Comparison of ENCODE assay signal across 9 mouse cellular contexts in genomic region chr1:92675932-92676675, GRCm38 (mm10). TPM values are rescaled to one million over a fixed set of nuclear protein-coding genes. Genes with fewer than 3 reads are reported as not detected.
DNase-seq lines count a peak whose midpoint lies in the region; ATAC-seq lines count a peak whose summit lies in the region.
"Had no signal": no experiment of that assay in that cellular context is flagged by ENCODE, and none has a peak within 500 bp of the region (broad histone marks: within the 10 kb centered on the region; RNA-seq: fewer than 3 reads in every experiment).

No protein-coding gene starts in this region.

- intact Hi-C loops in left cerebral cortex, postnatal 25 days (cut with DNase I), result loop anchor here (5.0 kb wide), 1 partner anchor 201 kb away; no protein-coding TSS in a partner anchor
- intact Hi-C loops in left cerebral cortex, postnatal 4 days (cut with DNase I), result no loop called here
- intact Hi-C loops in gastrocnemius, postnatal 36 days (cut with DNase I), result no loop called here

- DNase-seq in left cerebral cortex, postnatal 25 days (ENCODE audit: low spot score in 2 of 2), result peak; percentile 42 to 86
- DNase-seq in left cerebral cortex, postnatal 4 days, result no peak
- peak; percentile 26 for DNase-seq in CD4-positive helper T cell, adult 2 months (ENCODE audit: low read depth, low spot score)
- DNase-seq in T-cell, adult 2 months (ENCODE audit: low spot score), result peak; percentile 5
- DNase-seq in gastrocnemius, postnatal 36 days, result no peak
- DNase-seq in spleen, postnatal 10 days (ENCODE audit: low spot score in 2 of 2), result no peak
- DNase-seq: adrenal gland, postnatal 10 days; cerebellum, adult 11-12 months had no signal

- ATAC-seq in megakaryocyte progenitor cell, adult 5-6 weeks (replicated peaks; ENCODE audit: poor library complexity), result peak; percentile 75

RNA-seq across cellular contexts. Expression of gene Otos, which starts 27.5 kb away (rescaled TPM):
- total RNA-seq in left cerebral cortex, postnatal 25 days (2021), result not detected
- not detected for total RNA-seq in left cerebral cortex, postnatal 4 days (2021)
- total RNA-seq in megakaryocyte progenitor cell, adult 5-6 weeks (2015), result 2.4 and 5.2 TPM in 2 replicates
- 2.7 and 5.0 TPM in 2 replicates for total RNA-seq in megakaryocyte progenitor cell, adult 5-6 weeks (2017)
- total RNA-seq in gastrocnemius, postnatal 36 days (2021), result not detected
- total RNA-seq: adrenal gland, postnatal 10 days had no signal

RNA-seq across cellular contexts. Expression of gene Cops9, which starts 34.3 kb away (rescaled TPM):
- total RNA-seq in left cerebral cortex, postnatal 25 days (2021), result 100 to 1,000 TPM; 232 to 248 TPM
- 100 to 1,000 TPM; 231 to 252 TPM for total RNA-seq in left cerebral cortex, postnatal 4 days (2021)
- 149 and 186 TPM in 2 replicates for total RNA-seq in megakaryocyte progenitor cell, adult 5-6 weeks (2015)
- 108 and 180 TPM in 2 replicates for total RNA-seq in megakaryocyte progenitor cell, adult 5-6 weeks (2017)
- total RNA-seq in gastrocnemius, postnatal 36 days (2021), result 100 to 1,000 TPM; 170 to 184 TPM

RNA-seq across cellular contexts. Expression of gene Olfr12, which starts 58.5 kb away (rescaled TPM):
- not detected for total RNA-seq in left cerebral cortex, postnatal 25 days (2021)
- total RNA-seq in left cerebral cortex, postnatal 4 days (2021), result not detected
- total RNA-seq in megakaryocyte progenitor cell, adult 5-6 weeks (2015), result not detected in 2 replicates
- not detected in 2 replicates for total RNA-seq in megakaryocyte progenitor cell, adult 5-6 weeks (2017)
- total RNA-seq in gastrocnemius, postnatal 36 days (2021), result not detected
- total RNA-seq: adrenal gland, postnatal 10 days had no signal

Comparison
In these comparisons a context has a peak if more than half of its experiments do, and no peak if none do; other contexts are left out.
1. DNase-seq: peak in left cerebral cortex, postnatal 25 days (2 of 2), CD4-positive helper T cell, adult 2 months (single experiment) and T-cell, adult 2 months (single experiment); none in left cerebral cortex, postnatal 4 days (single experiment), gastrocnemius, postnatal 36 days (0 of 2) and spleen, postnatal 10 days (0 of 2).